Mouse (Mus musculus): ENCODE results near the gene Lrrc1. TPM values are rescaled to one million over a fixed set of nuclear protein-coding genes. Genes with fewer than 3 reads are reported as not detected.

The Lrrc1 gene
- polyA plus RNA-seq, 1 experiment from 2014 or later: 7.7 TPM

DNA sequence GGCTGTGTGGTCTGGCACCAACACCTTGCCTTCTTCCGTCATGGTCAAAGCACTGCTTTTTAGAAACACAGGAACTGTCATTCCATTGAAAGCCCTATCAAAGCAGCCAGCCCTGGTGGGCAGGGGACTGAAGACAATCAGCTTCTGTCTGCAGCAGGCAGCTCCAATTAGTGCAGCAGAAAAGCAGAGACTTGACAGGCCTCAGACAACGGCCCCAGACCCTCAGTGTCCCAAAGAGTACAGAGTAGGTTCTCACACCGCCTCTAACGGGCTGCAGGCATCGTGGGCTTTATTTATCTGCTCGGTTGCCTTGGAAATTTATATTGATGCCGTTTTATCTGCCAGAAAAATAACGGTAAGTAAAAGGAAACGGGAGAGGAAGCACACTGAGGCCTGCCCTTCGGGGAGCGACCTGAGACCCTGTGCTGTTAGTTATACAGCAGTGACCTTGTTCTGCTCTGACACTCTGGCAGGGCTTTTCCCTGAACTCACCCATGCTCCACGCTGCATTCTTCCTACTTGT is 48.1 kb downstream of the Lrrc1 start:
- Histone ChIP-seq H3K4me3 (replicated peaks; ENCODE audit: low read length) (no peak overlapping the region), H3K9ac (replicated peaks; ENCODE audit: low read depth, low read length) (peak overlapping the region; percentile 29), H3K9me3 (ENCODE audit: control insufficient read depth, low read length) (no peaks in the 10 kb centered on the region), H3K27ac (ENCODE audit: low read length) (peak overlapping the region; percentile 55), H3K4me2 (ENCODE audit: low read length) (peak overlapping the region; percentile 21), H3K4me1 (replicated peaks; ENCODE audit: control insufficient read depth, insufficient read depth, low read length) (peaks cover 20% of the 10 kb centered on the region), H3K27me3 (replicated peaks; ENCODE audit: control insufficient read depth, insufficient read depth, low read length) (no peaks in the 10 kb centered on the region), H3K36me3 (ENCODE audit: control insufficient read depth, insufficient read depth) (no peaks in the 10 kb centered on the region)
- ATAC-seq: peak; percentile 94
- 4% methylated on average over 12 of the region's 12 CpGs for WGBS

- WGBS: 95% methylated on average over 7 of the region's 7 CpGs
- ATAC-seq: no peak
- H3K27me3 ChIP-seq (replicated peaks; ENCODE audit: control insufficient read depth, insufficient read depth, low read length): no peaks in the 10 kb centered on the region
Observed at GRCm38 (mm10) chr9:77494307-77494706, 50.4 kb downstream of the Lrrc1 start.

GRCm38 (mm10) chr9:77488611-77489010 is 56.1 kb downstream of the Lrrc1 start:
- H3K27me3 ChIP-seq (replicated peaks; ENCODE audit: control insufficient read depth, insufficient read depth, low read length): no peaks in the 10 kb centered on the region
- WGBS: 92% methylated on average over 11 of the region's 11 CpGs
- no peak for ATAC-seq

More at GRCm38 (mm10) chr9:77494307-77494706, 50.4 kb downstream of the Lrrc1 start:
- Histone ChIP-seq H3K4me1 (replicated peaks; ENCODE audit: control insufficient read depth, insufficient read depth, low read length) (peaks cover 14% of the 10 kb centered on the region), H3K9me3 (ENCODE audit: control insufficient read depth, low read length) (no peaks in the 10 kb centered on the region), H3K4me2 (ENCODE audit: low read length) (no peak overlapping the region), H3K27ac (ENCODE audit: low read length) (no peak overlapping the region), H3K4me3 (replicated peaks; ENCODE audit: low read length) (no peak overlapping the region), H3K36me3 (ENCODE audit: control insufficient read depth, insufficient read depth) (no peaks in the 10 kb centered on the region), H3K9ac (replicated peaks; ENCODE audit: low read depth, low read length) (no peak overlapping the region)

GRCm38 (mm10) chr9:77487427-77487826 is 57.2 kb downstream of the Lrrc1 start:
- no peak overlapping the region for H3K4me2 ChIP-seq (ENCODE audit: low read length)
- H3K36me3 ChIP-seq (ENCODE audit: control insufficient read depth, insufficient read depth): no peaks in the 10 kb centered on the region
- no peaks in the 10 kb centered on the region for H3K27me3 ChIP-seq (replicated peaks; ENCODE audit: control insufficient read depth, insufficient read depth, low read length)
- no peak overlapping the region for H3K27ac ChIP-seq (ENCODE audit: low read length)
- H3K4me1 ChIP-seq (replicated peaks; ENCODE audit: control insufficient read depth, insufficient read depth, low read length): 0 out of 2 replicates have a peak, but pooled peaks cover under 1% of the 10 kb centered on the region
- H3K9me3 ChIP-seq (ENCODE audit: control insufficient read depth, low read length): no peaks in the 10 kb centered on the region
- 81% methylated on average over 7 of the region's 7 CpGs for WGBS
- H3K4me3 ChIP-seq (replicated peaks; ENCODE audit: low read length): no peak overlapping the region
- no peak overlapping the region for H3K9ac ChIP-seq (replicated peaks; ENCODE audit: low read depth, low read length)
- ATAC-seq: no peak

More at GRCm38 (mm10) chr9:77488611-77489010, 56.1 kb downstream of the Lrrc1 start:
- Histone ChIP-seq H3K9ac (replicated peaks; ENCODE audit: low read depth, low read length) (no peak overlapping the region), H3K4me2 (ENCODE audit: low read length) (no peak overlapping the region), H3K4me1 (replicated peaks; ENCODE audit: control insufficient read depth, insufficient read depth, low read length) (no peaks in the 10 kb centered on the region), H3K4me3 (replicated peaks; ENCODE audit: low read length) (no peak overlapping the region), H3K27ac (ENCODE audit: low read length) (no peak overlapping the region), H3K9me3 (ENCODE audit: control insufficient read depth, low read length) (no peaks in the 10 kb centered on the region), H3K36me3 (ENCODE audit: control insufficient read depth, insufficient read depth) (no peaks in the 10 kb centered on the region)

DNA sequence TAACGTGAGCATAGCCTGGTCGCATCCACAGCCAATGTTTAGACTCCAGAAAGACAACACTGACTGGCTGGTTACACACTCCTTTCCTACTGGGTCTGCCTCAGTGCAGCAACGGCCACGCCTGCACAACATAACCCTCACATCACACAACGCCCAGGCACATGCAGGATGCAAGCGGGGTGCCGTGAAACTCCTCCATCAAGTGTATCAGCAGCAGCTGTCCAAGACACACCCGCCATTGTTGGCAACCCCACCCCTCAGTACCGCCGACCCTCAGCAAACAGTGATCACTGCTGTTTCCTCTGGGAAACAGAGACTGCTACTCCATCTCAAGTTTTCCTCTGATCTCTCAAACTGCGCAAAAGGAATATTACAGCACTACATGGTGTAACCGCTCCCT is 58.8 kb downstream of the Lrrc1 start:
- Histone ChIP-seq H3K4me2 (ENCODE audit: low read length) (no peak overlapping the region), H3K36me3 (ENCODE audit: control insufficient read depth, insufficient read depth) (no peaks in the 10 kb centered on the region), H3K4me1 (replicated peaks; ENCODE audit: control insufficient read depth, insufficient read depth, low read length) (peaks cover 10% of the 10 kb centered on the region), H3K27me3 (replicated peaks; ENCODE audit: control insufficient read depth, insufficient read depth, low read length) (no peaks in the 10 kb centered on the region), H3K27ac (ENCODE audit: low read length) (no peak overlapping the region), H3K4me3 (replicated peaks; ENCODE audit: low read length) (no peak overlapping the region), H3K9ac (replicated peaks; ENCODE audit: low read depth, low read length) (no peak overlapping the region), H3K9me3 (ENCODE audit: control insufficient read depth, low read length) (no peaks in the 10 kb centered on the region)
- 81% methylated on average over 12 of the region's 12 CpGs for WGBS
- ATAC-seq: no peak

DNA sequence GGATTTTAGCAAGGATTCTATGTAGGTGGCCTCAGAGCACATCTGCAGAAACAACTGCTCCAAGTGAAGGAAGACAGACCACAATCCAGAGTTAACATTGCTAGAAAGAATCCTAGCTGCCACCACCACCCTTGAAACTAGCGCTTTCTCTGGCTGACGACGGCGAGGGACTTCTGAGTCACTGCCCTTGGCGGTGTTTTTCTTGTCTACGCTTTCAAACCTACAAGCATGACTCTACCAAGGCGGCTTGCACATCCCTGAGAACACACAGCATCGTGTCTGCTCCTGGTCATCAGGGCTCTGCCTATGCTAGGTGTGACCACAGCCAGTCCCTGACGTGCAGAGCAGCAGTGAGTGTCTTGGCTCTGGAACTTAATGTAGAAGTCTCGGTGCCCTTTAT is 59.9 kb downstream of the Lrrc1 start:
- Histone ChIP-seq H3K4me3 (replicated peaks; ENCODE audit: low read length) (no peak overlapping the region), H3K36me3 (ENCODE audit: control insufficient read depth, insufficient read depth) (no peaks in the 10 kb centered on the region), H3K4me1 (replicated peaks; ENCODE audit: control insufficient read depth, insufficient read depth, low read length) (peaks cover 22% of the 10 kb centered on the region), H3K9me3 (ENCODE audit: control insufficient read depth, low read length) (no peaks in the 10 kb centered on the region), H3K27me3 (replicated peaks; ENCODE audit: control insufficient read depth, insufficient read depth, low read length) (no peaks in the 10 kb centered on the region), H3K27ac (ENCODE audit: low read length) (no peak overlapping the region), H3K4me2 (ENCODE audit: low read length) (no peak overlapping the region), H3K9ac (replicated peaks; ENCODE audit: low read depth, low read length) (no peak overlapping the region)
- WGBS: 96% methylated on average over 10 of the region's 10 CpGs
- no peak for ATAC-seq

DNA sequence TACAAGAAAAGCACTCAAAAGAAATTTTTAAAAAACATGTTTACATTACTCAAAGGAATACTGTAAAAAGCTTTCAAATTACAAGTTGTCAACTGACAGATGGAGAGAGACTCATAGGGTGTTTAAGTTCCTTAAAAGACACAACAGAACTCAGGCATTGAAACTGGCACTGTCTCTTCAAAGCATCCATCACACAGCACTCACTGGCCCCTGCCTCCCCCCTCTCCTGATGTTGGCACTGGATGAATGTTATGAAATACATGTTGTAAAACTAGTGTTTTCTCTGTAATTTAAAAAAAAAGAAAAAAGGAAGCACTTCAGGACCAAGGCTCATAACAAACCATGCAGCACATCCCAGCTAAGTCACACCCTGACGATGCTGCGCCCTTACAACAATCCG is 61.1 kb downstream of the Lrrc1 start:
- no peak for ATAC-seq

DNA sequence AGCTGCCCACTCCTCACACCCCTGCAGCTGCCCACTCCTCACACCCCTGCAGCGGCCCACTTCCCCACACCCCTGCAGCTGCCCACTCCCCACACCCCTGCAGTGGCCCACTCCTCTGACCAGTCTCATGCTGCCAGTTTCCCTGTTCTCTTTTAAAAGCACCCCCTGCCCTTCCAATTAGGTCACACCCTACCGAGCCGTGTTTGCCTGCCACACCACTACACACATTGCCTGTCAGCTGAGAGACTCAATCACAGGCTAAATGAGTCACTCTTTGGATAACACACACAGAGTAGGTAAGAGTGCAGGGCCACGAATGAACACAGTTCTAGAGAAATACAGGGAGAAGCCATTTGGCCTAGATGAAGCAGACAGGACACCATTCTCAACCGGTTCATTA is 62.4 kb downstream of the Lrrc1 start:
- H3K4me1 ChIP-seq (replicated peaks; ENCODE audit: control insufficient read depth, insufficient read depth, low read length): peaks cover 37% of the 10 kb centered on the region

More for the DNA sequence above, 61.1 kb downstream of the Lrrc1 start:
- Histone ChIP-seq H3K27ac (ENCODE audit: low read length) (no peak overlapping the region), H3K4me1 (replicated peaks; ENCODE audit: control insufficient read depth, insufficient read depth, low read length) (peaks cover 31% of the 10 kb centered on the region), H3K4me3 (replicated peaks; ENCODE audit: low read length) (no peak overlapping the region), H3K9me3 (ENCODE audit: control insufficient read depth, low read length) (no peaks in the 10 kb centered on the region), H3K27me3 (replicated peaks; ENCODE audit: control insufficient read depth, insufficient read depth, low read length) (no peaks in the 10 kb centered on the region), H3K9ac (replicated peaks; ENCODE audit: low read depth, low read length) (no peak overlapping the region), H3K36me3 (ENCODE audit: control insufficient read depth, insufficient read depth) (no peaks in the 10 kb centered on the region), H3K4me2 (ENCODE audit: low read length) (no peak overlapping the region)
- WGBS: 84% methylated on average over 3 of the region's 3 CpGs

GRCm38 (mm10) chr9:77481380-77481779 is 63.3 kb downstream of the Lrrc1 start:
- no peak overlapping the region for H3K4me3 ChIP-seq (replicated peaks; ENCODE audit: low read length)
- no peaks in the 10 kb centered on the region for H3K27me3 ChIP-seq (replicated peaks; ENCODE audit: control insufficient read depth, insufficient read depth, low read length)
- H3K9ac ChIP-seq (replicated peaks; ENCODE audit: low read depth, low read length): no peak overlapping the region
- WGBS: 59% methylated on average over 7 of the region's 7 CpGs
- H3K36me3 ChIP-seq (ENCODE audit: control insufficient read depth, insufficient read depth): no peaks in the 10 kb centered on the region
- ATAC-seq: no peak
- H3K4me1 ChIP-seq (replicated peaks; ENCODE audit: control insufficient read depth, insufficient read depth, low read length): peaks cover 37% of the 10 kb centered on the region
- H3K9me3 ChIP-seq (ENCODE audit: control insufficient read depth, low read length): no peaks in the 10 kb centered on the region
- H3K4me2 ChIP-seq (ENCODE audit: low read length): no peak overlapping the region
- peak overlapping the region; percentile 56 for H3K27ac ChIP-seq (ENCODE audit: low read length)

More for the DNA sequence above, 62.4 kb downstream of the Lrrc1 start:
- H3K27me3 ChIP-seq (replicated peaks; ENCODE audit: control insufficient read depth, insufficient read depth, low read length): no peaks in the 10 kb centered on the region
- no peak overlapping the region for H3K4me2 ChIP-seq (ENCODE audit: low read length)
- ATAC-seq: no peak
- WGBS: 39% methylated on average over 5 of the region's 5 CpGs
- H3K9ac ChIP-seq (replicated peaks; ENCODE audit: low read depth, low read length): no peak overlapping the region
- no peaks in the 10 kb centered on the region for H3K36me3 ChIP-seq (ENCODE audit: control insufficient read depth, insufficient read depth)
- no peaks in the 10 kb centered on the region for H3K9me3 ChIP-seq (ENCODE audit: control insufficient read depth, low read length)
- no peak overlapping the region for H3K27ac ChIP-seq (ENCODE audit: low read length)
- no peak overlapping the region for H3K4me3 ChIP-seq (replicated peaks; ENCODE audit: low read length)

All from forebrain, embryonic 16.5 days (tissue).